ENCODE assay signal across 18 mouse cellular contexts in the genomic region with DNA sequence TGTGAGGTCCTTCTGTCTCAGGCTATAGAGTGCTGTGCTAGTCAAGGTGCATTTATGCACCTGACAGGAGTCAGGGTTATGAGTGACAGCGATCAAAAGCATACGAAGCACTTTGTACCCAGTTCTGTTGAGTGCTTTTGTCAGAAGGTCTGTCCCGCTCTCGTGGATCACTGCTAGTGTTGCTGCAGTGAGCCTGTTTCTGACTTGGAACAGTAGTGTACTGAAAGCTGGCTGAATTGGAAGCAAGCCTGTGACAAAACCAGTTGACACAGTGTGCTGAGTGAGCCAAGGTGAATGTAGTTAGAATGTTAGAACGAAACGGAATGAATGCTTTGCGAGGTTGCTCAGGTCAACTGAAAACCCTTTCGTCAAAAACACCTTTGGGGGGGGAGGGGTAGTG.
DNase-seq lines count a peak whose midpoint lies in the region; ATAC-seq and TF ChIP-seq lines count a peak whose summit lies in the region.
"Had no signal": no experiment of that assay in that cellular context is flagged by ENCODE, and none has a peak within 500 bp of the region (broad histone marks: within the 10 kb centered on the region; RNA-seq: fewer than 3 reads in every experiment).

No protein-coding gene starts in this region.

- no peak overlapping the region for H3K4me2 ChIP-seq in forebrain, postnatal 0 days (ENCODE audit: low read depth)
- H3K4me2 ChIP-seq in forebrain, embryonic 11.5 days (ENCODE audit: low read depth, low read length, severe bottlenecking) = no peak overlapping the region
- H3K4me2 ChIP-seq in hindbrain, postnatal 0 days (ENCODE audit: low read depth, low read length) = no peak overlapping the region
- no peak overlapping the region for H3K4me2 ChIP-seq in hindbrain, embryonic 16.5 days (ENCODE audit: low read length)
- H3K4me2 ChIP-seq in liver, embryonic 12.5 days = no peak overlapping the region
- H3K4me2 ChIP-seq in midbrain, embryonic 13.5 days (replicated peaks) = no peak overlapping the region
- H3K4me2 ChIP-seq: embryonic facial prominence, embryonic 15.5 days; hindbrain, embryonic 15.5 days; liver, embryonic 13.5 days; lung, embryonic 14.5 days; midbrain, embryonic 12.5 days had no signal

- H3K27me3 ChIP-seq in forebrain, postnatal 0 days (ENCODE audit: insufficient read depth, low read length) = no peaks in the 10 kb centered on the region; the same call in 1 of the 2 replicates
- no peaks in the 10 kb centered on the region for H3K27me3 ChIP-seq in forebrain, embryonic 11.5 days (ENCODE audit: control insufficient read depth, insufficient read depth, low read length)
- no peaks in the 10 kb centered on the region for H3K27me3 ChIP-seq in hindbrain, postnatal 0 days (ENCODE audit: insufficient read depth, low read length)
- H3K27me3 ChIP-seq in hindbrain, embryonic 16.5 days (replicated peaks; ENCODE audit: control insufficient read depth, insufficient read depth, low read length) = no peaks in the 10 kb centered on the region
- H3K27me3 ChIP-seq in liver, adult 2 months (ENCODE audit: control insufficient read depth, insufficient read depth, low read length) = no peaks in the 10 kb centered on the region
- H3K27me3 ChIP-seq in liver, embryonic 12.5 days (replicated peaks) = no peaks in the 10 kb centered on the region
- H3K27me3 ChIP-seq in midbrain, embryonic 13.5 days = no peaks in the 10 kb centered on the region
- H3K27me3 ChIP-seq: embryonic facial prominence, embryonic 15.5 days; liver, embryonic 13.5 days had no signal

- no peak for TF ChIP-seq CTCF in forebrain, postnatal 0 days (IDR thresholded peaks at IDR 0.05; ENCODE audit: low read depth)
- TF ChIP-seq CTCF in hindbrain, postnatal 0 days (IDR thresholded peaks at IDR 0.05; ENCODE audit: low read depth) = no peak
- no peak for TF ChIP-seq CTCF in liver, adult 2 months (IDR thresholded peaks at IDR 0.05; ENCODE audit: low read depth, low read length)

- no peak for ATAC-seq in forebrain, postnatal 0 days
- ATAC-seq in forebrain, embryonic 11.5 days (replicated peaks; ENCODE audit: low FRiP score) = no peak
- ATAC-seq in hindbrain, postnatal 0 days = no peak
- no peak for ATAC-seq in hindbrain, embryonic 16.5 days
- no peak for ATAC-seq in liver, embryonic 12.5 days
- no peak for ATAC-seq in midbrain, embryonic 13.5 days
- ATAC-seq: CD4-positive, CD25-positive, alpha-beta regulatory T cell, adult 4 months had no signal

- H3K27ac ChIP-seq in forebrain, postnatal 0 days (ENCODE audit: low read depth, low read length) = no peak overlapping the region
- no peak overlapping the region for H3K27ac ChIP-seq in forebrain, embryonic 11.5 days (ENCODE audit: low read depth, low read length)
- H3K27ac ChIP-seq in hindbrain, postnatal 0 days = no peak overlapping the region
- H3K27ac ChIP-seq in hindbrain, embryonic 16.5 days (ENCODE audit: low read depth, low read length) = no peak overlapping the region
- H3K27ac ChIP-seq in liver, adult 2 months (replicated peaks; ENCODE audit: insufficient read depth, low read depth, low read length) = peak overlapping the region; percentile 64
- H3K27ac ChIP-seq in liver, embryonic 12.5 days = no peak overlapping the region
- no peak overlapping the region for H3K27ac ChIP-seq in midbrain, embryonic 13.5 days
- H3K27ac ChIP-seq: embryonic facial prominence, embryonic 15.5 days; hindbrain, embryonic 15.5 days; liver, embryonic 13.5 days; midbrain, embryonic 12.5 days had no signal

- no peak overlapping the region for H3K9ac ChIP-seq in forebrain, postnatal 0 days
- no peak overlapping the region for H3K9ac ChIP-seq in forebrain, embryonic 11.5 days (ENCODE audit: low read length)
- H3K9ac ChIP-seq in hindbrain, postnatal 0 days (replicated peaks; ENCODE audit: low read length) = no peak overlapping the region
- no peak overlapping the region for H3K9ac ChIP-seq in hindbrain, embryonic 16.5 days (ENCODE audit: low read depth, low read length)
- H3K9ac ChIP-seq in liver, adult 2 months (ENCODE audit: low read depth, low read length) = 0 out of 2 replicates have a peak overlapping the region, but pooled peaks have one; percentile 4
- no peak overlapping the region for H3K9ac ChIP-seq in liver, embryonic 12.5 days
- no peak overlapping the region for H3K9ac ChIP-seq in midbrain, embryonic 13.5 days (replicated peaks)
- H3K9ac ChIP-seq: embryonic facial prominence, embryonic 15.5 days; hindbrain, embryonic 15.5 days; liver, embryonic 13.5 days; lung, embryonic 14.5 days; midbrain, embryonic 12.5 days had no signal

- DNase-seq in forebrain, postnatal 0 days = peak; percentile 36
- no peak for DNase-seq in forebrain, embryonic 11.5 days (ENCODE audit: low spot score)
- DNase-seq in hindbrain, postnatal 0 days (ENCODE audit: low spot score) = peak; percentile 40
- DNase-seq in liver, adult 2 months (ENCODE audit: extremely low read depth, low read depth, low spot score) = peak; percentile 87
- DNase-seq: adrenal gland, postnatal 14 days; cerebellum, adult 9-10 months; gastrocnemius, postnatal 36 days; liver, embryonic 13.5 days; lung, embryonic 14.5 days; right cerebral cortex, postnatal 25 days; spleen, adult 18-20 months had no signal

- no peaks in the 10 kb centered on the region for H3K36me3 ChIP-seq in forebrain, postnatal 0 days (ENCODE audit: insufficient read depth)
- H3K36me3 ChIP-seq in forebrain, embryonic 11.5 days (ENCODE audit: control insufficient read depth, insufficient read depth, low read length) = no peaks in the 10 kb centered on the region
- no peaks in the 10 kb centered on the region for H3K36me3 ChIP-seq in hindbrain, postnatal 0 days (ENCODE audit: insufficient read depth, low read length)
- H3K36me3 ChIP-seq in hindbrain, embryonic 16.5 days (ENCODE audit: control insufficient read depth, insufficient read depth, low read length) = no peaks in the 10 kb centered on the region
- H3K36me3 ChIP-seq in liver, adult 2 months (ENCODE audit: control insufficient read depth, insufficient read depth, low read length) = no peaks in the 10 kb centered on the region
- no peaks in the 10 kb centered on the region for H3K36me3 ChIP-seq in liver, embryonic 12.5 days
- no peaks in the 10 kb centered on the region for H3K36me3 ChIP-seq in midbrain, embryonic 13.5 days
- H3K36me3 ChIP-seq: embryonic facial prominence, embryonic 15.5 days; hindbrain, embryonic 15.5 days; liver, embryonic 13.5 days; midbrain, embryonic 12.5 days had no signal

- WGBS in forebrain, postnatal 0 days = 57% methylated on average over 8 of the region's 8 CpGs
- 85% methylated on average over 8 of the region's 8 CpGs for WGBS in forebrain, embryonic 11.5 days
- 64% methylated on average over 8 of the region's 8 CpGs for WGBS in hindbrain, postnatal 0 days
- WGBS in hindbrain, embryonic 16.5 days = 71% methylated on average over 8 of the region's 8 CpGs
- WGBS in liver, adult 2 months = 17% methylated on average over 8 of the region's 8 CpGs
- WGBS in liver, embryonic 12.5 days (ENCODE audit: insufficient replicate concordance) = 70% methylated on average over 8 of the region's 8 CpGs
- WGBS in midbrain, embryonic 13.5 days = 87% methylated on average over 8 of the region's 8 CpGs

- TF ChIP-seq POLR2A in liver, adult 2 months (IDR thresholded peaks at IDR 0.05; ENCODE audit: extremely low read depth, insufficient read depth, low read length) = no peak

- no peak overlapping the region for H3K4me3 ChIP-seq in forebrain, postnatal 0 days (ENCODE audit: low read depth, low read length)
- H3K4me3 ChIP-seq in forebrain, embryonic 11.5 days (ENCODE audit: low read depth, low read length) = no peak overlapping the region
- H3K4me3 ChIP-seq in hindbrain, postnatal 0 days (ENCODE audit: low read length) = no peak overlapping the region
- H3K4me3 ChIP-seq in hindbrain, embryonic 16.5 days (ENCODE audit: low read length) = no peak overlapping the region
- H3K4me3 ChIP-seq in liver, adult 2 months (ENCODE audit: insufficient read depth, low read depth, low read length) = no peak overlapping the region
- H3K4me3 ChIP-seq in liver, embryonic 12.5 days = no peak overlapping the region
- no peak overlapping the region for H3K4me3 ChIP-seq in midbrain, embryonic 13.5 days (replicated peaks)
- H3K4me3 ChIP-seq: embryonic facial prominence, embryonic 15.5 days; hindbrain, embryonic 15.5 days; liver, embryonic 13.5 days; midbrain, embryonic 12.5 days had no signal

- H3K79me2 ChIP-seq in liver, adult 2 months (ENCODE audit: control insufficient read depth, insufficient read depth, low read length) = peaks cover 12% of the 10 kb centered on the region; the same call in 1 of the 2 replicates

- no peaks in the 10 kb centered on the region for H3K4me1 ChIP-seq in forebrain, postnatal 0 days (ENCODE audit: insufficient read depth)
- no peaks in the 10 kb centered on the region for H3K4me1 ChIP-seq in forebrain, embryonic 11.5 days (replicated peaks; ENCODE audit: control insufficient read depth, insufficient read depth, low read length)
- H3K4me1 ChIP-seq in hindbrain, postnatal 0 days (ENCODE audit: insufficient read depth, low read length) = no peaks in the 10 kb centered on the region
- no peaks in the 10 kb centered on the region for H3K4me1 ChIP-seq in hindbrain, embryonic 16.5 days (ENCODE audit: control insufficient read depth, insufficient read depth, low read depth, low read length)
- peaks cover 11% of the 10 kb centered on the region for H3K4me1 ChIP-seq in liver, adult 2 months (ENCODE audit: control insufficient read depth, insufficient read depth, low read length)
- peaks cover 4% of the 10 kb centered on the region; the same call in 1 of the 2 replicates for H3K4me1 ChIP-seq in liver, embryonic 12.5 days
- peaks cover 4% of the 10 kb centered on the region for H3K4me1 ChIP-seq in midbrain, embryonic 13.5 days (replicated peaks)
- H3K4me1 ChIP-seq: hindbrain, embryonic 15.5 days; liver, embryonic 13.5 days; midbrain, embryonic 12.5 days had no signal

- no peaks in the 10 kb centered on the region for H3K9me3 ChIP-seq in forebrain, postnatal 0 days (ENCODE audit: low read length)
- no peaks in the 10 kb centered on the region for H3K9me3 ChIP-seq in forebrain, embryonic 11.5 days (ENCODE audit: control insufficient read depth, low read length)
- H3K9me3 ChIP-seq in hindbrain, postnatal 0 days (ENCODE audit: low read length) = no peaks in the 10 kb centered on the region
- no peaks in the 10 kb centered on the region for H3K9me3 ChIP-seq in hindbrain, embryonic 16.5 days (ENCODE audit: control insufficient read depth, low read length)
- H3K9me3 ChIP-seq in liver, embryonic 12.5 days (replicated peaks) = no peaks in the 10 kb centered on the region
- no peaks in the 10 kb centered on the region for H3K9me3 ChIP-seq in midbrain, embryonic 13.5 days
- H3K9me3 ChIP-seq: embryonic facial prominence, embryonic 15.5 days; hindbrain, embryonic 15.5 days; liver, embryonic 13.5 days; midbrain, embryonic 12.5 days had no signal
